Mouse (Mus musculus) adrenal gland, adult 8-10 months (tissue): Measurements from ENCODE around the gene Nav2. TPM values are rescaled to one million over a fixed set of nuclear protein-coding genes. Genes with fewer than 3 reads are reported as not detected.

ENCODE experiments used
- DNase-seq: peaks from one replicate; pipeline ENCODE4 v3.0.0; 2022
- total RNA-seq, 4 experiments: library from RNA; stranded (reverse); gene quantifications; 2 replicates each; pipeline ENCODE4 v1.2.4; 2022

The Nav2 gene
- 10 to 100 TPM in 2 of 4 experiments, 1 to 10 TPM in 2; 5.1 to 13.7 (median 9.1) TPM for total RNA-seq

DNA sequence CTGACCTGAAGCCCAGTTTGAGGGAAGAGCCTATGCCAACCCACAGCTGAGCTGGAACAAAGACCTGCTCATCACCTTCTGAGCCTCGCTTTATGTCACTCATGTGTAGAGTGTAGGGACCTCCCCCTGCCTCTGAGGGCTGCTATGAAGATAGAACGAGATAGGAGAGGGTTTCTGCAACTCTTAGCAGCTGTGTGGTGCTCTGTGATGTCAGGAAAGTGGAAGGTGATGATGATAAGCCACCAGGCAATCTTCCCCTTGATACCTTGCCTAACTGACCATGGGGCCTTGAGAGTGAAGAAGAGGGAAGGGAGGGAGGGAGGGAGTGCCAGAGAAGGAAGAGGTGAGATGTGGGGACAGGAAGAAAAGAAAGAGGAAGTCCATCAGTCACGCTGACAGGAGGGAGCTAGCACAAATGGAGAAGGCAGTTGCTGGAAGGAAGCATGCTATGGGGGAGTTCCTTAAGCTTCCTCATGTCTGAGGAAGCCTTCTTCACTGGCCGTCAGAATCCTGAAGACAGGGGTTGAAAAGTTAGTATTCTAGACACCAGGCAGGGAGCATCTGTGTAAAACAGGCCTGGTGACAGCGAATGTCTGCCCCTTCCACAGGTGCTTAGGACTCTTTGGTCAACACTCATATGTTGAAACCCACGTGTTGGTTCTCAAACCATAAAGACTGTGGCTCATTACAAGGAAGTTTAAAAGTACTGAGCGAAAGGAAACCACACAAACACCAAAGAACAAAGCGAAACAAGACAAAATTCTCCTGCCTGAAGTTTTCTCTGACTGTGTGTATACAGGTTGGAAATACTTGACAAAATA, at the start of gene Nav2:
TSS of gene Nav2 (plus strand) at position 196 of the 821 bp plus-strand sequence.
- no peak for DNase-seq

DNA sequence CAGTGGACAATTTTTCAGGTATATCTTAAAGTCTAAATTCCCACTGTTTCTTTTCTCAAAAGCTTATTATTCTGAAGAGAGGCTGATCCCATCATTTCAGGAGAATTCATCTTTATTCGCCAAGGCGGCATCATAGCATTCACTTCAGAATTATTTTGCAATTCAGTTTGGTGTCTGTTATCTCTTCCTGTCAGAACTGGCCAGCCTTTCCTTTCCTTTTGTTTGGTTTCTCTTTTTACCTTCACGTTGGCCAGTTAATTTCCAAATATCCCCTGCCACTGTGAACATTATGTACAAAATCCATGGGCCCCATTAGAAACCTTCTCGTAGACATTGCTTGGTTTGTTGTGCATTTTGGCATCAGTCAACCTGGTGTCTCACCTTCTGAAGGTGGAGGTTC, 49.2 kb upstream of the Nav2 start:
- no peak for DNase-seq

DNA sequence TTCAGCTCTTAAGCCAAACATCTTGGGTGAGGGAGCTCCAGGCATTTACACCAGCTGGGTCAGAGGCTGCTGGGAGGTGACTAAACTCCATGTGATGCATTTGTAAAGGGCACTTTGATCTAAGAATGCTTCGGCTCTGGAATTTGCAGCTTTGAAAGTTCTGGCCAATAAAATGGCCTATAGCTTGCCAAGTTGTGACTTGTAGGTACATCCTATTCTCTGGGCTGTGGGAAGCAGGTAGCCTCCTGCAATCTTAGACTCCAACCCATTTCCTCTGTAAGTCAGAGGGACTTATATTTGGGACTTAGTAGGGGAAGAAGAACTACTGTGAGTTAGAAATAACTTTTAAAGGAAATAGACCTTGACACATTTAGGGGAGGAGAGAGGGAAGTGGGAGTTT, 47.6 kb upstream of the Nav2 start:
- DNase-seq, result no peak

DNA sequence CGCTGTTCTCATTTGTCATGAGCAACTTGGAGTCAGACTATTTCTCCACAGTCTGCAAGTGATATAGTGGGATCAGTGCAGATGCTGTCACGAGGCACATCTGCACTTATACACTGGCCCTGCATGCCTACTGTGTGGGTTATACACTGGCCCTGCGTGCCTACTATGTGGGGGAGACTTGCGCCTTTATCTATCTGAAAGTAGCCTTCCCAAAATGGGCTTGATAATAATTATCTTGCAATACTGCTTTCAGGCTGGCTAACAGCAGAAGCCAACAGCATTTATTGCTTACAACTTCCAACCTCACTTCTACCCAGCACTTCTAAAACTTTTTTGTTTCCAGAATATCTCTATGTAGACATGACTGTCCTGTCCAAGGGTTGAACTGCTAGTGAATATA, 46.7 kb upstream of the Nav2 start:
- DNase-seq, result no peak

DNA sequence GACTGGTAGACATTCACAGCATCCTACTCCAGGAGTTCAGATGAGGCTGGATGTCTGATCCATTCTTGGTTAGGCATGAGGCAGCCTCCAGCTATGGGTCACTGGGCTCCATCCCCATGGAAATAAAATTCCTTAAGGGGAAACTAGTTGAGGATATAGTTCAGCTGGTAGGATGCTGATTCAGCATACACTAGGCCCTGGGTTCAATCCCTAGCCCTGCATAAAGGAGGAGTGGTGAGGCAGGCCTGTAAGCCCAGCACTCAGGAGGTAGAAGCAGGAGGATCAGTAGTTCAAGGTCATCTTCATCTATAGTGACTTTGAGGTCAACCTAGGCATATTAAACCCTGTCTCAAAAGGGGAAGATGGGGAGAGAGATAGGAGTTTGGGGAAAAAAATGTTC, 44.3 kb upstream of the Nav2 start:
- no peak for DNase-seq

DNA sequence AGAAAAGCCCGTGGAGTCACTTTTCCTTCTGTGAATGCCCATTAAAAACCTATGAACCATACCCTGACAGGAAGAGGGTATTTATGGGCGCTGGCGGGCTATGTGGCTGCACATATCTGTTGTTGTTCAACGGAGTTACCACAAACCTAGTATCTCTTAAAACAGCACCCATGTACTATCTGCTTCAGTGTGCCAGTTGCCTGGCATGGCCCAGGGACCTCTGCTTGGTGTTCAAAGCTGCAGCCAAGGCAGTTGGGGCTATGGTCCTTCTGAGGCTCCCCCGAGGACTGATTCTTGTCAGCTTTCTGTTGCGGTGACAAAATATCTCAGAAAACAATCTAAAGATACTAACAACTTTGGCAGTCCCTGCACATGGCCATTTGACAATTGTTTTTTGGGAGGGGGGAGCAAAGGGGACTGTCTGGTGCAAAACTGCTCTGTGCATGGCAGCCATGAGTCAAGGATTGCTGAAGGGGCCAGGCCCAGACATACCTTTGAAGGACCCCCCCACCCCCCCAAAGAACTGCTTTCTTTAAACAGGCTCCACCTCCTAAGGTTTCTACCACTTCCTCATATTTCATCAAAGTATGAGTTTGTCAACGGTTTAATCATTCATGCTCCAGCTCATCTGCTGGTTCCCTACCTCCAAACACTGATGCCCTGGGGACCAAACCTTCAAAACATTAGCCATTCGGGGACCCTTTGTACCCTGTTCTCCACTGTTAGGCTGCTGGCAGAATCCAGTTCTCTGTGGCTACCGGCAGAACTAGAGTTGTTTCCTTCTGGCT, 43.7 kb upstream of the Nav2 start:
- DNase-seq, result no peak

DNA sequence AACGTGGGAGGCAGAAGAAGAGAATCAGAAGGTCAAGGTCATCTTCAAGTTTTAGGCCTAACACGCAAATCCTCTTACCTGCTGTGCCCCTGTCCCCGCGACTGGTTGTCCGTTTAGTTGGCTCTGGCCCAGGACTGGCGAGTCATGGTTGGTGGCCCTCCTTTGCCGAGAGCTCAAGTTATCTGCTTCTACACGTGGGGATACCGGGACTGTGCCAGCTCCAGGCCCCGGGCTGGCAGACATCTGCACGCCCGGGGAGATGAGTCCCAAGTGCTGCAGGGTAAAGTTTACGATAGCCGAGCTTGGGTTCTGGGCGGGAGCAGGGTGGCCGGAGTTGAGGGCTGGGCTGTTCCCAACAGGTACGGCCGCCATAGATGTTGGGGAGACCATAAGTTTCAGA, 40.9 kb upstream of the Nav2 start:
- no peak for DNase-seq

DNA sequence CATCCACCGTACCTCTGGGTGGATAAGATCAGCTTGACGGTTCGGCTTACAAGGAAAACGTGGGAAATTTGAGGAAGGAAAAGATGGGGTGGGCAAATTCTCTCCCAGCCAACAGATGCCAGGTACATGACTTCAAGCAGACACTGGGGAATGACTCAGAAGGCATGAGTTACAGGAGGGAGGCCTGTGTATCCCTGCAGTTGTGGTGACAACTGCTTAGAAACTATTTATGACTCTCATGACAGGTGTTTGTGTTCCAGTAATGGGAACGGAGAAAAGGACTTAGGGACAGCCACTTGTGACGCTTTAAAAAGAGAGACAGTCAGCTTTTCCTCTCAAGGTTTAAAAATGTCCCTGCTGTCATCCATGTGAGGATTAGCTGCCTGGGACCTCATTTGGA, 38.4 kb upstream of the Nav2 start:
- DNase-seq, result no peak

DNA sequence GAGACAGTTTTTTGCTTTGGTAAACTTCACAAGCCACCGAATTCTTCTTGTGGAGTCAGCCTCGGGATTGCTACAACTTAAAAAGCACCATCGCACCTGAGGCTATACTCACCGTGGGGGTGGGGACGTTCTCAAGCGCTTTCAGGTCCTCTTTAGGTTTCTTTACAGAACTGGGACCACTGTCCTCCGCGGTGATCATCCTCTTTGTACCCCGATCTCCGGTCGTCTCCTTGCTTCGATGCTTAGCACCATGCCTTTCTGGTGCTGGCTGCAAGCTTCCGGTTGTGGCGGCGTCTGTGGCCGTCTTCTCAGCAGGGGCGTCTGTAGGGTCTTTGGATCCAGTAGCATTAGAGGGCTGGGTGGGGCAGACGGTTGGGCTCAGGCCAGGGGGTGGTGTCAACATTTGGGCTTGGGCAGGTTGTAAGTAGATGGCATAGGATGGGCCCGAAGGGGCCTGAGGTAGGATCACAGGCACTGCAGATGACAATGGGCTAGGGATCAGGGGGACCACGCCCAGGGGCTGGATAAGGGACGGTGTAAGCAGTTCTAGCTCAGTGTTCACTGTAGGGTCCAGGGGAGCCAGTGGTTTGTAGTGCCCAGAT, 37.8 kb upstream of the Nav2 start:
- DNase-seq, result no peak

DNA sequence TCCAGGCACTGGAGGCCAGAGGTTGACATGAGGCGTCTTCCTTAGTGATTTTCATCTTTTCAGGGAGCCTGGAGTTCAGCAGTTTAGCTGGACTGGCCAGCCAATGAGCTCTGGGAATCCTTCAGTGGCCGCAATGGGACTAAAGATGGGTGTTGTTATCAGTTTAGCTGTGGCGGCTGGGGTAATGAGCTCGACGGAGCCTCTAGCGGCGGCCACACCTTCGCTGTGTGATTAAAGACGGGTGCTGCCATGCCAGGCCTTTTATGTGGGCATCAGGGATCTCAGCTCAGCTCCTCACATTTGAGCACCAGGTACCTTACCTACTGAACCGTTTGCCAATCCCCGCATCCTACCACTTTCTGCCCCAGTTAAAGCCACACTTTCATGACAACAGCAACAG, 37.2 kb upstream of the Nav2 start:
- no peak for DNase-seq

DNA sequence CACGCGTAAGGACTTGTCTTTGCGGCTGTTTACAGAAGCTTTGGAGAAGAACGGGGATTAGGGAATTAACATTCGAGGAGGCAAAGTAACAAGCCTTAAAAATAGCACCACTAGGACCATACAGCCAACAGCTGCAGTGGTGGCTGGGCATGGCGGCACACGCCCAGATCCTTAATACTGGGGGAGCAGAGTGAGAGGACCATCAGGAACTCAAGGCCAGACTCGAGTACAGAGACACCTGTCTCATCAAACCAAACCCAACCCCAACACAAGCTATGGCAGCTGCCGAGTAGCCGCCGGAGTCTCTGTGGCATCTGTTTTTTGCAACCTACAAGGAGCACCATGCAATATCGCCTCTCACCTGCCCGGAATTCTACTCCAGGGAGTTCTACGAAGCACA, 33.4 kb upstream of the Nav2 start:
- no peak for DNase-seq

DNA sequence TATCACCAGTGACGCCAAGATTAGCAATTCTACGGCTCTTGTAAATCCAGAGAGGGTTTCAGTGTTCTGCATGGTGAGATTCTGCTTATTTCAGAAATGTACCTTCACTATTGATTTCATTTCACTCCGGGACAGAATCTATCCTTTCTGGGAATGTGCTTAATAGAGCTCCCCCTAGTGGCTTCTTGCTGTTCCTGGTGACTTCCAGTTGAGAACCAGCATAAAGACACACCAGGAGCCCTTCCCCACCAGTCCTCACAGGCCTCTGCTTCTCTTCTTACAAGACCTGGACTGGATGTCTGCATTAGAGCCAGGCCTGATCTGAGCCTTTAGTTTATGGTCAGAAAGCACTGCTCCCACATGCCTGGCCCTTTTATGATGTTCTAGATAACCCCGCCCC, 32.0 kb upstream of the Nav2 start:
- DNase-seq, result no peak

DNA sequence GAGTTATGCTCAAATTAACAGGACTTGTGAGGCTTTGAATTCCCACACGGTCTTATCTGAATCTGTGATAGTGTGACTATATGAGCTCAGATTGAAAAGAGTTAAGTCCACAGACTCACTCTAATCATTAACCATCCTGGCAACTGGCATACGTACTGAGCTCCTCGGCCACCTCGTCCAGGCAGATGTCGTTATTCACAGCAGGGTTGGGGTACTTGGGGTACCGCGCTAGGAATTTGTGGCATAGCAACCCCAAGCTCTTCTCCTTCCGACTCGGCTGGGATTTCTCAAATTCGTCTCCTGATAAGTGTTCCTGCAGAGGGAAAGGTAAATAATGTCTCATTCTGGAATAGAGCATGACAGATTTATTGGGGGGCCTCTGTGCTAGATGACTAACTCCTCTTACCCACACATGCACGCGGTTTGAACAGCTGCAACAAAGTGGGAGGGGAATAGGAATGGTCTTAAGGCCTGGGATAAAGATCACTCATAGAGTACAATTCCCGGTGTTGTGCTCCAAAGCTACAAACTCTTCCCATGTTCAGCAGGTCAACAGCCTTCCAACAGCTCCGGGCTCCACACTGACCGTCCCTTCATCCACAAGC, 30.6 kb upstream of the Nav2 start:
- DNase-seq, result no peak

DNA sequence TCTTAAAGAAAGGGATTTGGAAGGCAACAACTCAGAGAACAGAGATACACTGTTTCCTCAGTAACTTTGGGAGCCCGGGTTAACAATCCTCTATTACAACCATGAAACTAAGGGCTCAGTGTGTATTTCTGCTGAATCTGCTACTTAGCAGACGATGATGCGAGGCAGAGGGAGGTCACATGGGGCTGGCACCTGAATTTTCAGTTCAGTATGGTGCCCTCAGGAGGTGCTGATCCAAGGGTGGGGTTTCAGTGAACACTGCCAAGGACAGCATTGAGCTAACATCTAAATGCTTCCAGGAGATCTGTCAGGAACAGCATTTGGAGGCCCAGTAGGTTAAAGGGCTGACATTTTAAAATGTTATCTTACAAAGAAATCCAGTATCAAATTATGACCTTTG, 28.9 kb upstream of the Nav2 start:
- no peak for DNase-seq

DNA sequence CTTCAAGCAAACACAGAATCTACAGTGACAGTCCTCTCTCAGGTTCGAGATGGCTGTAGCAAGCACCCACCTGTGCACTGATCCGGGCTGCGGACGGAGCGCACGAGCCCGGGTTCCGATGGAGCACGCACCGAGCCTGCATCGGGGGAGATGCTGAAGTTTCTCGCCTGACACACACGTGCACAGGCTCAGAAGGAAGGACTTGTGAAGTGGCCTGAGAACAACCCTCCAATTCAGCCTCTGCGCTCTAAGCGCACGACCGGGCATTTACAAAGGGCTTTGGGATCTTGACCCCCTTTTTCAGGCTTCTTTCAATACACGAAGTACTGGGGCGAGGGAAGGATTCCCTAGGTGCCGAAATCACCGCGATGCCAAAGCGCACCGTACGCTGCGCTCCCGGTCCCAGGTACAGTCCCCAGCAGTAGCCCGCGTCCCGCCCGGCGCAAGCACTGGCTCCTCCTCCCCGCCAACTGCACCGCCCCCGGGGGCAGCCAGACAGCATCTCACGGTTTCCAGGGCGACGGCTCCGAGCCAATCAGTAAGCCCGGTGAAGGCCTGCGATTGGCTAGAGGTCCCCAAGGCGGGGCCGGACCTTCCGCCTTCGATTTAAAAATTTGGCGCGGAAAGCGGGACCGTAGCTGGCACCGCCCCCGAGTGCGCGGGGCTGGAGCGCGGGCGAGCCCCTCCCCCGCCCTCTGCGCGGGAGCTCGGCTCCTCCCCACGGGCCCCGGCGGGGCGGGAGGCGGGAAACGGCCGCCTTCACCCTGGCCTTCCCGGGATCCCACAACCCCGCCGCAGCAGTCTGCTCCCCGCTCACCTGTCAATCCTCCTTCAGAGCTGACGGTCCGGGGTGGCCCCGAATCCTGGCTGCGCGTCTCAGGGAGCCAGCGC, 27.7 kb upstream of the Nav2 start:
- peak; percentile 97 for DNase-seq

DNA sequence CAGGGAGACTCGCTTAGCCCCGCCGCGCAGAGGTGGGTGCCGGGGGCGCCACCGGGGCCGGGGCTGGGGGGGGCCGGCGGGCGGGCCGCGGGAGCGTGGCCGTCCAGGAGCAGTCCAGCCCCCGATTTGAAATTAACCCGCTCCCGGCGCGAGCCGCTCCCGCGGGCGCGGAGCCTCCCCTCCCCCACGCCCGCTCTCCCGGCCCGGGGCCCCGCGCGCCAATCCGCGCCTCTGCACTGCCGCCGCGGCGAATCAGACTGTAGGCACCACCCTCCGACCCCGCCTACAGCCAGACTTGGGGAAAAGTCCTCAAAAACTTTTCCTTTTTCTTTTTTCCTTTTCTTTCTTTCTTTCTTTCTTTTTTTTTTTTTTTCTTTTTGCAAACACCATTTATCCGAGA, 27.0 kb upstream of the Nav2 start, which contains the start of gene E2f8:
TSS of gene E2f8 (minus strand) at position 111 of the 400 bp plus-strand sequence.
- peak; percentile 57 for DNase-seq

DNA sequence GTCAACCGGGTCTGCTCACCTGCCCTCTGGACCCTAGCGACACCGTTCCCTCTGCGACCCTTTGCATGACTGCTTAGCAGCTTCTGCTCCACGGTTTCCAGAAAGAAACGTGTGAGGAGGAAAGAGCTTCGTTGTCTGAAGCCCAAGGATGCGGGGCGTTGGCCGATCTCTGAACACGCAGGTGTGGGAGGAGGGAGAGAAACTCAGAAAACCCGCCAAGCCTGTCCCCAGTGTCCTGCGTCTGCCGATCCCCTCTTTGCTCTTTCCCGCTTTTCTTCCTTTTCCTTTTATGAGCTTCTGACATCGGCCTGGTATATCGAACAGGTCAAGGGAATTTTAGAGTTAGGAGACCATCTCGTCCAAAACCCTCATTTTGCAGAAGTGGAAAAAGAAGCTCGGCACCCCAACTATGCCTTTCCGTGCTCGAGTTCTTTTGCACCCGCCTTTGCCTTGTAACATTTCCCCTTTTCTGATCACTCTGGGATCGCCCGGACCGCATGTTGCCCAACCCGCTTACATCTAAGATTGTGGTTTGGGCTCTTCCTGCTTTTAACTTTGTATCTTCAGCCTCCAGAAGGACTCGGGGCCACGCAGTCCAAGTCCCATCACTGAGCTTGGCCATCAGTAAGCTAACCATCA, 26.4 kb upstream of the Nav2 start:
- no peak for DNase-seq

DNA sequence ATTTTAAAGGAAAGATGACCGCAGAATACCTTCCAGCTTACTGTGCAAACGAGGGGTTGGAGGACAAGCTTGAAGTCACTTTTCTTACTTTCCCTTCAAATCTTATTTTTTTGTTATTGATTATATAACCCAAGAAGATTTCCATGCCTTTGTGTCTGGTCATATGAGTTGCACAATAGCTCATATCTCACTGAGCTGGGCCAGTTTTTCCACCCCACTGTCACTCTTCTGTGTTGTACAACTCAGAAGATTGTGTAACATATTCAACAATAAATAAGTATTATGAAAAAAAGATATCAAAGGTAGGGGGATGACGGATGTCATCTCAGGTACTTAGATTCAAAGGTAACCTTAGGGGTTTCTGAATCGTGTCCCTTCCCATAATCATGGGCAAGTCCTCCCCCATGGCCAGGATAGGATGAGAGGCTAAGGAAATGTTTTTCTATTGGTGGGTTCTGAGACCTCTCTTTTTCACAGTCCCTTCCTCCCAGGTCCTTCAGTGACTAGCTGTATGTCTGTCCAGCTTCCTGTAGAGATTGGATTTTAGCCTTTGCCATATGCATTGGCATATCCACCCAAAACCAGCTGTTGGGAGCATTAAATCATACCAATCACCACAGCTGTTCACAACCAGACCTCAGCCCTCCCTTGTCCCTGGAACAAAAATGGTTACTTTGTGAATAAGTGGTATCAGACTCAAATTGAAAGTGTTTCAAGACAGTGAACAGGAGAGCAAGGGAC, 24.8 kb upstream of the Nav2 start:
- no peak for DNase-seq

DNA sequence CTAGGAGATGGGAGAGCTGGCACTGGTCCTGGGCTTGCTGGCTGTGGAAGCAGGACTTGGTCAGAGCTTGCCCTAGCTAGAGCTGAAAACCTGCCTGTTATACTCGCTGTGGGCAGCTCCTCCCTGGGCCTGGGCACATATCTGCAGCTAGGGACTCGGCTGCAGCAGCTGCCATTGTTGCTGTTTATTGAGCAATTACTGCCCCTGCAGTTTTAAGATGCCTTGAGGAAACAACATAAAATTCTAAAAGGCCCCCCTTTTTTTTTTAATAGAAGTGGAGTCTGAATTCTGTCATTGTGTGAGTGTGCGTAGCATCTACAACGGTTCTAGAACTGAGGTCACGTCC, 24.3 kb upstream of the Nav2 start:
- no peak for DNase-seq

DNA sequence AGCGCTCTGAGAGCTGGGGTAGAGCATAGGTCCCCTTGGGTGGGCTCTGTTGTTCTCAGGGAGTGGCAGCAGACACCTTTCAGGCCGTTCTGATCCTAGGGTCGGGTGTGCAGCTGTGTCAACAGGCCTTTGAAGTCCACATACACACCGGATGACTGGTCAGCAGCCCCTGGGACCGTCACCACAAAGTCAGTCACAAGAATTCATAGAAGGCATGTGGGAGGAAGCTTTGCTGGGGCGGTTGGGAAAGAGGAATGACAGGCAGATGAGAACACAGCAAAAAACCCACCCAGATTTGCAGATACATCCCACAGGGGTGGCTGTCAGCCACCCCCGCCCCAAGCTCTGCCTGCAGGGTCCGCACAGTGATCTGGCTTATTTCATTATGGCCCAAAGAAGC, 20.5 kb upstream of the Nav2 start:
- DNase-seq, result no peak

DNA sequence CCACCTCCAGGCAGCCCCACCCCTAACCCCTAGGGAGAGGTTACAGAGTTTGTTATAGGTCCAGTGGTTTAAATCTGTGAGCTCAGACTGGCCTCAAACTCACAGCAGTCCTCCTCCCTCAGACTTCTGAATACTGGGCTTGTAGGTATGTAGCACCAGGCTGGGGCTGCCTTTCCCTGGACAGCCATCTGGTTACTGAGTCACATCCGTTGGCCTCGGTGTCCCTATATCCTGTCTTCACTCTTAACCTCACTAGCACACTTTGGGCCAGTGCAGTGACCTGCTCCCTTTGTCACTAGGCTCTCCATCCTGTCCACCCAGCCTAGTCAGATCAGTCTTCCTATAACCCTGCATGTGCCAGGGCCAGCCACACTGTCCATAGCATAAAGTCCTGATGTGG, 19.8 kb upstream of the Nav2 start:
- no peak for DNase-seq
